Mouse (Mus musculus) olfactory bulb, adult 2 months (tissue): Measurements from ENCODE around the gene Aspn.

Source experiments
- CTCF ChIP-seq: fragments of 200-500 bp; IDR thresholded peaks from 2 replicates; pipeline ENCODE4 v1.5.1; 2012; ENCODE audit warnings: low read depth, mild to moderate bottlenecking, low read length, moderate library complexity; ENCODE audit not compliant: insufficient read depth
- POLR2A ChIP-seq: fragments of 200-500 bp; IDR thresholded peaks from 2 replicates; pipeline ENCODE4 v1.6.1; 2012; ENCODE audit warnings: mild to moderate bottlenecking, low read depth, low read length, moderate library complexity; ENCODE audit not compliant: insufficient read depth

GRCm38 (mm10) chr13:49581541-49582530 is 37.6 kb downstream of the Aspn start, which contains the start of gene Omd:
- TF ChIP-seq CTCF (no peak), POLR2A (no peak)
